Mouse (Mus musculus): Measurements from ENCODE around the gene Gm21773. TPM values are rescaled to one million over a fixed set of nuclear protein-coding genes. Genes with fewer than 3 reads are reported as not detected.
"Not testable (repeated sequence)": the region's sequence is repeated elsewhere in the genome, so short reads cannot be mapped to it uniquely, and the experiment has no call there.

Gm21773 gene
- polyA plus RNA-seq (2015; fragmentation: Nextera tagmentation; extraction: Ambion mirVana), result not detected in 2 replicates

- H3K9ac ChIP-seq (ENCODE audit: low read depth, low read length); H3K4me2 ChIP-seq (ENCODE audit: low read depth, low read length); H3K9me3 ChIP-seq (replicated peaks; ENCODE audit: control insufficient read depth, low read length); H3K4me1 ChIP-seq (ENCODE audit: control insufficient read depth, low read depth, low read length); H3K27me3 ChIP-seq (ENCODE audit: control insufficient read depth, insufficient read depth, low read depth, low read length); H3K27ac ChIP-seq (ENCODE audit: low read length); H3K4me3 ChIP-seq (ENCODE audit: low read depth, low read length); ATAC-seq (ENCODE audit: low read depth); H3K36me3 ChIP-seq (ENCODE audit: control insufficient read depth, insufficient read depth): not testable (repeated sequence)
- no CpG with 5 or more reads among the region's 2 CpGs for WGBS (ENCODE audit: insufficient replicate concordance)
Measured at GRCm38 (mm10) chrY:25309260-25309659, at the start of gene Gm21773. Gene Gm21773 (minus strand): TSS chrY:25309360.

Data from liver, embryonic 16.5 days (tissue).